Mouse (Mus musculus) liver, embryonic 12.5 days (tissue): Measurements from ENCODE around the gene Aldh1a3. TPM values are rescaled to one million over a fixed set of nuclear protein-coding genes. Genes with fewer than 3 reads are reported as not detected.

Experiments
- ATAC-seq: fragments of 200-750 bp; cut with Nextera tagmentation; 2 replicates; pipeline ENCODE4 v1.8.0; 2017; ENCODE audit warnings: moderate number of reproducible peaks, mild to moderate bottlenecking, moderate library complexity
- H3K27ac ChIP-seq: fragments of 300-500 bp; sonication (generic); 2 replicates; pipeline ENCODE4 v1.5.1; 2016; ENCODE audit warnings: mild to moderate bottlenecking
- H3K27me3 ChIP-seq: fragments of 300-500 bp; sonication (generic); replicated peaks from 2 replicates; pipeline ENCODE4 v1.6.1; 2016; ENCODE audit warnings: mild to moderate bottlenecking, moderate library complexity
- H3K36me3 ChIP-seq: fragments of 300-500 bp; sonication (generic); 2 replicates; pipeline ENCODE4 v1.6.1; 2016; ENCODE audit warnings: mild to moderate bottlenecking, moderate library complexity
- H3K4me1 ChIP-seq: fragments of 300-500 bp; sonication (generic); 2 replicates; pipeline ENCODE4 v1.6.1; 2016
- H3K4me2 ChIP-seq: fragments of 300-500 bp; sonication (generic); 2 replicates; pipeline ENCODE4 v1.6.1; 2016; ENCODE audit warnings: mild to moderate bottlenecking, moderate library complexity
- H3K4me3 ChIP-seq: fragments of 300-500 bp; sonication (generic); 2 replicates; pipeline ENCODE4 v1.5.1; 2016; ENCODE audit warnings: mild to moderate bottlenecking, moderate library complexity
- H3K9ac ChIP-seq: fragments of 300-500 bp; sonication (generic); 2 replicates; pipeline ENCODE4 v1.6.1; 2016; ENCODE audit warnings: mild to moderate bottlenecking, moderate library complexity
- H3K9me3 ChIP-seq: fragments of 300-500 bp; sonication (generic); replicated peaks from 2 replicates; pipeline ENCODE4 v1.6.1; 2016; ENCODE audit warnings: mild to moderate bottlenecking, moderate library complexity
- WGBS: fragments of 180-500 bp; shearing (Covaris S2); methylation state at CpG from one replicate; pipeline ENCODE4 v1.1.7; 2016; ENCODE audit not compliant: insufficient replicate concordance; 5-methylcytosine and 5-hydroxymethylcytosine counted together
- polyA plus RNA-seq: library from polyadenylated mRNA; unstranded; fragments of >200 nt; fragmentation: Nextera tagmentation; extraction: Ambion mirVana; gene quantifications from 2 replicates; pipeline ENCODE4 v1.2.1, GENCODE M21; 2016

Gene Aldh1a3
- polyA plus RNA-seq, 1 experiment from 2014 or later = 2.0 TPM

DNA sequence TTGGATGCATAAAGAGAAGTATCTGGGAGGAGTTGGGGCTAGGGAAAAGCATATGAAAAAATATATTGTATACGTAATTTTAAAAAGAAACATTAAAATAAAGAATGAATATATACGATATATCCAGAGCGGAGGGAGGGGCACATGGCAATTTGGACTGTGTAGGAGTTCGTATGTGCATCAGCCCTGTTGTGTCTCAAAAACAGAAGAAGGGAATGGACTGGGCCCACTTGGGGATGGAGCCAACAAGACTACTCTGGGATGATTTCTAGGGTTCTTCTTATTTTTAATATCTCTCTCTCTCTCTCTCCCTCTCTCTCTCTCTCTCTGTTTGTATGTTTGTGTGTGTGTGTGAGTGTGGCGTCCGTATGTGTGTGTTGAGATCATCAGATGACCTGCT lies 40.9 kb downstream of the Aldh1a3 start:
- H3K4me1 ChIP-seq = peaks cover 6% of the 10 kb centered on the region
- no peak for ATAC-seq
- WGBS = 80% methylated on average over 6 of the region's 6 CpGs
- no peaks in the 10 kb centered on the region for H3K9me3 ChIP-seq
- H3K4me2 ChIP-seq = no peak overlapping the region
- H3K27ac ChIP-seq = no peak overlapping the region
- H3K9ac ChIP-seq = no peak overlapping the region
- no peaks in the 10 kb centered on the region; the same call in 1 of the 2 replicates for H3K36me3 ChIP-seq
- no peaks in the 10 kb centered on the region for H3K27me3 ChIP-seq
- H3K4me3 ChIP-seq = no peak overlapping the region

- H3K9ac ChIP-seq = no peak overlapping the region
- no peaks in the 10 kb centered on the region; the same call in none of the 2 replicates for H3K36me3 ChIP-seq
- peaks cover 6% of the 10 kb centered on the region for H3K4me1 ChIP-seq
- 92% methylated on average over 12 of the region's 12 CpGs for WGBS
- H3K4me3 ChIP-seq = no peak overlapping the region
- H3K27me3 ChIP-seq = no peaks in the 10 kb centered on the region
- H3K27ac ChIP-seq = no peak overlapping the region
- no peak for ATAC-seq
- no peak overlapping the region for H3K4me2 ChIP-seq
- no peaks in the 10 kb centered on the region for H3K9me3 ChIP-seq
Measured at GRCm38 (mm10) chr7:66385826-66386225, 41.5 kb downstream of the Aldh1a3 start.

DNA sequence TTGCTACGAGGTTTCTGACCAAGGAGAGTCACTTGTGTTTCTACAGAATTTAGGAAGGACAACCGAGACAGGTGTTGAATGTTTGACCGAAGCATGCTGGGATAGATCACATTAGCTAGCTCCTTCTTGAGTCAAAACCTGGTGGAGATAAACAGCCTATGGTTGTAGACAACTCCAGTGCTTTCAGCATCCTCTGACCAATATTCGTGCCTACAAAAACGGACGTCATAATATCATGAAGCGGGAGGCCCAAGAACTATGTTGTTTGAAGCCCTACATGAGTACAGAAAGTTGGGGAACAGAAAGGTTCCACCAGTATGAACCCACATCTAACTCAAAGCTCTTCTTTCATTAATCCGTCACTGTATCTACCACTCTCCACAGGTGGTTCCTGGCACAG lies 42.4 kb downstream of the Aldh1a3 start:
- Histone ChIP-seq H3K36me3 (peaks cover 6% of the 10 kb centered on the region), H3K4me3 (no peak overlapping the region), H3K9ac (no peak overlapping the region), H3K27ac (no peak overlapping the region), H3K4me1 (peaks cover 6% of the 10 kb centered on the region), H3K4me2 (no peak overlapping the region), H3K27me3 (no peaks in the 10 kb centered on the region), H3K9me3 (no peaks in the 10 kb centered on the region)
- no peak for ATAC-seq
- WGBS = 74% methylated on average over 8 of the region's 8 CpGs

DNA sequence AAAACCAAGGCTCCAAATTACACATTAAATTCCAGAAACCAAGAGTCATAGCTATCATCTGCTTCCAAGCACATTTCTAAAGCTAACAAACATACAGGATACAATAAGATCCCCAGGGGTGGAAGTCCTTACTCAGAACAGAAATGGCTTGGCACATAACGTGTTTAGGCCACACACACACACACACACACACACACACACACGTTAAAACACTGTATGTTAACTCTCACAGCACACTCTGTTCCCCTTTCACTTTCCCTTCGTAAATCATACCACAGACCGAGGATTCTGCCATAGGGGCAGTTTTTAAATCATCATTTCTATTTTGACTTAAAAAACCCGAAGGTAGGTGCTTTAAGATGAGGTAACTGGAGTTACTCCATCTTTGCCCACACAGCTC lies 43.1 kb downstream of the Aldh1a3 start:
- no peak overlapping the region for H3K4me2 ChIP-seq
- peaks cover 6% of the 10 kb centered on the region for H3K4me1 ChIP-seq
- no peak overlapping the region for H3K27ac ChIP-seq
- no peaks in the 10 kb centered on the region for H3K9me3 ChIP-seq
- 55% methylated on average over 5 of the region's 5 CpGs for WGBS
- ATAC-seq = no peak
- peaks cover 10% of the 10 kb centered on the region for H3K36me3 ChIP-seq
- H3K27me3 ChIP-seq = no peaks in the 10 kb centered on the region
- H3K4me3 ChIP-seq = no peak overlapping the region
- H3K9ac ChIP-seq = no peak overlapping the region

GRCm38 (mm10) chr7:66376560-66376959 lies 50.8 kb downstream of the Aldh1a3 start:
- 72% methylated on average over 10 of the region's 10 CpGs for WGBS
- H3K27me3 ChIP-seq = no peaks in the 10 kb centered on the region
- ATAC-seq = no peak
- H3K9me3 ChIP-seq = no peaks in the 10 kb centered on the region
- H3K36me3 ChIP-seq = peaks cover 13% of the 10 kb centered on the region
- H3K4me3 ChIP-seq = no peak overlapping the region
- no peak overlapping the region for H3K9ac ChIP-seq
- H3K4me2 ChIP-seq = no peak overlapping the region
- no peak overlapping the region for H3K27ac ChIP-seq
- H3K4me1 ChIP-seq = no peaks in the 10 kb centered on the region

GRCm38 (mm10) chr7:66375736-66376135 lies 51.6 kb downstream of the Aldh1a3 start:
- Histone ChIP-seq H3K4me1 (no peaks in the 10 kb centered on the region), H3K27ac (no peak overlapping the region; the same call in 1 of the 2 replicates), H3K27me3 (no peaks in the 10 kb centered on the region), H3K9me3 (no peaks in the 10 kb centered on the region), H3K9ac (no peak overlapping the region), H3K4me2 (no peak overlapping the region), H3K36me3 (peaks cover 13% of the 10 kb centered on the region), H3K4me3 (no peak overlapping the region)
- no peak for ATAC-seq
- 69% methylated on average over 4 of the region's 4 CpGs for WGBS

DNA sequence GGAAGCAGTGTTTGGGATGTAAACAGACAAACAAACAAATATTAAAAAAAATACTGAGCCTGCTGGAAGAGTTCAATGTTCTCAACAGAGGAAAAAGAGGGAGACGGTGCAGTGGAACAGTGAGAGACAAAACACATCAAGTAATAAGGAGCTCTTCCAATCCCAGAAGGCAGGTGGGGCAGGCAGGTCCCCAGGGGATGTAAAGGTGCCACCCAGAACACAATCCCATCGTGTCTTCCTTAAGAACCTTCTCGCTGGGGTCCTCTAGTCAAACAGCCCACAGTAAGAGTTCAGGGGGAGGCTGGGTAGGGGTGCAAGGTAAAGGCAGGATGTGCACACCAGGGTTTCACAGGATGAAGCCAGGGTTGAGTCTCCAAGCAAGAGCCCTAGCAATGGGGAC lies 53.9 kb downstream of the Aldh1a3 start:
- Histone ChIP-seq H3K36me3 (peaks cover 3% of the 10 kb centered on the region; the same call in 1 of the 2 replicates), H3K27ac (no peak overlapping the region), H3K9me3 (no peaks in the 10 kb centered on the region), H3K27me3 (no peaks in the 10 kb centered on the region), H3K4me1 (peaks cover 6% of the 10 kb centered on the region; the same call in 1 of the 2 replicates), H3K4me2 (no peak overlapping the region), H3K4me3 (no peak overlapping the region), H3K9ac (no peak overlapping the region)
- ATAC-seq = no peak
- 72% methylated on average over 3 of the region's 3 CpGs for WGBS

GRCm38 (mm10) chr7:66370970-66371369 lies 56.3 kb downstream of the Aldh1a3 start:
- Histone ChIP-seq H3K36me3 (no peaks in the 10 kb centered on the region), H3K9me3 (no peaks in the 10 kb centered on the region), H3K27ac (no peak overlapping the region), H3K4me3 (no peak overlapping the region), H3K9ac (no peak overlapping the region), H3K4me2 (no peak overlapping the region), H3K4me1 (peaks cover 6% of the 10 kb centered on the region; the same call in 1 of the 2 replicates), H3K27me3 (no peaks in the 10 kb centered on the region)
- ATAC-seq = no peak
- WGBS = 74% methylated on average over 6 of the region's 6 CpGs

DNA sequence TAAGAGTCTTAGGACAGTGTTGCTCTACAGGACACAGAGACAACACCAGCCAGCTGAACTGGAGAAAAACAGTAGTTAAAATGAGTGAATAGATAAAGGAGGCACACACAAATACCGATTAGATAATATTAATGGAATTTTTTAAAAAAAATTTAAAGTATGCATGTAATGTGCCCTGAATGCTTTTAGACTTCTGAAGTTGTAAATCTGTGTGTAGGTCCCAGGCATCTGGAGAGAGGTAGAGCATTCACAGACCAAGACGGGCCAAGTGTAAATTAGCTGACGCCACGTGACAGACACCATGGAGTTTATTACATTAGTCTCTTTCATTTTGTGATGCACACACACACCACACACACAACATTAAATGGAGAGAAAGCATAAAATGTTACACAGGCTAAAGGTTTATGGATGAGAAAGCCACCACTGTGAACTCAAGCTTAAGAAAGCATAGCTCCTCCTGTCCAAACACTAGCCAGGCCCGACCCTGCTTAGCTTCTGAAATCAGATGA lies 57.3 kb downstream of the Aldh1a3 start:
- no peak overlapping the region for H3K9ac ChIP-seq
- no peak overlapping the region for H3K27ac ChIP-seq
- no peaks in the 10 kb centered on the region for H3K27me3 ChIP-seq
- WGBS = 77% methylated on average over 5 of the region's 5 CpGs
- H3K9me3 ChIP-seq = no peaks in the 10 kb centered on the region
- H3K4me2 ChIP-seq = no peak overlapping the region
- no peaks in the 10 kb centered on the region for H3K36me3 ChIP-seq
- no peak for ATAC-seq
- no peak overlapping the region for H3K4me3 ChIP-seq
- H3K4me1 ChIP-seq = peaks cover 6% of the 10 kb centered on the region; the same call in 1 of the 2 replicates

- Histone ChIP-seq H3K4me3 (no peak overlapping the region), H3K36me3 (no peaks in the 10 kb centered on the region), H3K9me3 (no peaks in the 10 kb centered on the region), H3K27me3 (no peaks in the 10 kb centered on the region), H3K9ac (no peak overlapping the region), H3K4me1 (peaks cover 6% of the 10 kb centered on the region; the same call in 1 of the 2 replicates), H3K4me2 (no peak overlapping the region), H3K27ac (0 out of 2 replicates have a peak overlapping the region, but pooled peaks have one; percentile 22)
- no peak for ATAC-seq
- 71% methylated on average over 5 of the region's 5 CpGs for WGBS
Measured at GRCm38 (mm10) chr7:66369071-66369933, 58.0 kb downstream of the Aldh1a3 start.

GRCm38 (mm10) chr7:66365904-66366303 lies 61.4 kb downstream of the Aldh1a3 start, which contains the start of gene Gm10974:
Gm10974 (plus strand) TSS chr7:66365905.
- Histone ChIP-seq H3K27me3 (no peaks in the 10 kb centered on the region), H3K9me3 (peaks cover 14% of the 10 kb centered on the region; the same call in 1 of the 2 replicates), H3K4me2 (no peak within 1 kb of the TSS), H3K36me3 (peaks cover 8% of the 10 kb centered on the region; the same call in 1 of the 2 replicates), H3K4me1 (peaks cover 6% of the 10 kb centered on the region; the same call in 1 of the 2 replicates), H3K4me3 (no peak within 1 kb of the TSS), H3K27ac (no peak within 1 kb of the TSS), H3K9ac (no peak within 1 kb of the TSS)
- WGBS = 56% methylated on average over 2 of the region's 2 CpGs
- no peak for ATAC-seq

DNA sequence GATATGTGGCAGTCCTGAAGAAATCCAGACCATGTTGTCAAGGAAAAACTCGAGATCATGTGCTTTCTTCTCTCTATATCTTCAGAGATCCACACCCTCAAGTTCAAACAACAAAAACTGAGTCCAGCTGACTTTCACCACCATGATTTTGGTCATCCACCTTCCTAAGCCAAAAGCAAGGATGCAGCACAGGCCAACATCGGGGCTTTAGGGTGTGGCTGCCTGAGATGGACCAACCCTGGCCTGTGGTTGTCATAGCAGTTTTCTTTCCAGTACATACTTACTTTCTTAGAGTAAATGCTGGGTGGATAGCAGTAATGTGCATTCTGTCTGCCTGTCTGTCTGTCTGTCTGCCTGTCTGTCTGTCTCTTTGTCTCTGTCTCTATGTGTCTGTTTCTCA lies 61.9 kb downstream of the Aldh1a3 start:
- no peak overlapping the region for H3K27ac ChIP-seq
- H3K4me2 ChIP-seq = no peak overlapping the region
- no peak for ATAC-seq
- H3K36me3 ChIP-seq = peaks cover 11% of the 10 kb centered on the region
- peaks cover 16% of the 10 kb centered on the region; the same call in 1 of the 2 replicates for H3K9me3 ChIP-seq
- H3K4me1 ChIP-seq = peaks cover 6% of the 10 kb centered on the region; the same call in 1 of the 2 replicates
- no peaks in the 10 kb centered on the region for H3K27me3 ChIP-seq
- no peak overlapping the region for H3K4me3 ChIP-seq
- WGBS = 62% methylated on average over 2 of the region's 2 CpGs
- H3K9ac ChIP-seq = no peak overlapping the region
